Mouse (Mus musculus) heart, embryonic 11.5 days (tissue): ENCODE measurements around the gene Hao2. TPM values are rescaled to one million over a fixed set of nuclear protein-coding genes. Genes with fewer than 3 reads are reported as not detected.
A peak's percentile ranks its signal among the peaks of the same experiment; 100 is the strongest.

ENCODE experiments used
- ATAC-seq: fragments of 200-750 bp; cut with Nextera tagmentation; replicated peaks from 2 replicates; pipeline ENCODE4 v1.8.0; 2017; ENCODE audit warnings: moderate library complexity; ENCODE audit not compliant: insufficient number of reproducible peaks, low FRiP score, low TSS enrichment
- H3K27ac ChIP-seq: fragments of 300-500 bp; sonication (generic); 2 replicates; pipeline ENCODE4 v1.5.1; 2014; ENCODE audit warnings: mild to moderate bottlenecking, low read depth, low read length
- H3K27me3 ChIP-seq: fragments of 300-500 bp; sonication (generic); 2 replicates; pipeline ENCODE4 v1.6.1; 2014; ENCODE audit warnings: mild to moderate bottlenecking, low read length, mixed read lengths; ENCODE audit not compliant: control insufficient read depth, insufficient read depth
- H3K36me3 ChIP-seq: fragments of 300-500 bp; sonication (generic); 2 replicates; pipeline ENCODE4 v1.6.1; 2014; ENCODE audit warnings: mild to moderate bottlenecking, low read length, moderate library complexity, mixed read lengths; ENCODE audit not compliant: control insufficient read depth, insufficient read depth
- H3K4me1 ChIP-seq: fragments of 300-500 bp; sonication (generic); 2 replicates; pipeline ENCODE4 v1.6.1; 2014; ENCODE audit warnings: low read length; ENCODE audit not compliant: control insufficient read depth, insufficient read depth
- H3K4me2 ChIP-seq: fragments of 300-500 bp; sonication (generic); 2 replicates; pipeline ENCODE4 v1.6.1; 2014; ENCODE audit warnings: mild to moderate bottlenecking, moderate library complexity
- H3K4me3 ChIP-seq: fragments of 300-500 bp; sonication (generic); 2 replicates; pipeline ENCODE4 v1.5.1; 2014; ENCODE audit warnings: low read depth, low read length
- H3K9ac ChIP-seq: fragments of 300-500 bp; sonication (generic); 2 replicates; pipeline ENCODE4 v1.6.1; 2014; ENCODE audit warnings: mild to moderate bottlenecking, low read depth, low read length, moderate library complexity
- H3K9me3 ChIP-seq: fragments of 300-500 bp; sonication (generic); replicated peaks from 2 replicates; pipeline ENCODE4 v1.6.1; 2016; ENCODE audit warnings: low read length; ENCODE audit not compliant: control insufficient read depth
- WGBS: fragments of 180-500 bp; shearing (Covaris S2); extraction: QIAGEN DNeasy Blood & Tissue Kit; methylation state at CpG from one replicate; pipeline ENCODE4 v1.1.7; 2014; ENCODE audit not compliant: insufficient replicate concordance; 5-methylcytosine and 5-hydroxymethylcytosine counted together
- polyA plus RNA-seq: library from polyadenylated mRNA; unstranded; fragments of >200 nt; fragmentation: Nextera tagmentation; extraction: Ambion mirVana; gene quantifications from 2 replicates; pipeline ENCODE4 v1.2.1, GENCODE M21; 2014

The Hao2 gene
- polyA plus RNA-seq, 1 experiment from 2014 or later = 0.07 TPM

- Histone ChIP-seq H3K4me3 (no peak overlapping the region), H3K4me2 (no peak overlapping the region), H3K9me3 (no peaks in the 10 kb centered on the region), H3K9ac (no peak overlapping the region), H3K27ac (no peak overlapping the region), H3K36me3 (no peaks in the 10 kb centered on the region), H3K27me3 (no peaks in the 10 kb centered on the region), H3K4me1 (no peaks in the 10 kb centered on the region)
- ATAC-seq = no peak
- WGBS = 76% methylated on average over 3 of the region's 3 CpGs
These were observed 27.4 kb upstream of the Hao2 start for GRCm38 (mm10) chr3:98920417-98920816.

DNA sequence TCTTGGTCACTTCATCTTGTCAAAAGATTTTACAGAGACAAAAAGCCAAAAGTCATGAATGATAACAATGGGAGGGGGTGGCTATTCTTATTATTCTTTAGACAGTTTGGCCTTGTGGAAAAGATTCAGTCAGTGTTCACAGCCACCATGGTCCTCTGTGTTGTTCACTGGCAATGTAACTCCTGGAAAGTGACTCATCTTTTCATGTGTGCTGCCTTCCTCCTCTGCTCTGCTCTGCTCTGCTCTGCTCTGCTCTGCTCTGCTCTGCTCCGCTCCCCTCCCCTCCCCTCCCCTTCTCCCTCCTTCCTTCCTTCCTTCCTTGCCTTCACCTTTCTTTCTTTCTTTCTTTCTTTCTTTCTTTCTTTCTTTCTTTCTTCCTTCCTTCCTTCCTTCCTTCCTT is 24.2 kb upstream of the Hao2 start:
- WGBS = no CpG with 5 or more reads among the region's 1 CpGs
- H3K4me1 ChIP-seq = no peaks in the 10 kb centered on the region
- ATAC-seq = no peak
- H3K9ac ChIP-seq = no peak overlapping the region
- H3K4me2 ChIP-seq = no peak overlapping the region
- H3K27me3 ChIP-seq = 0 out of 2 replicates have a peak, but pooled peaks cover 3% of the 10 kb centered on the region
- H3K36me3 ChIP-seq = no peaks in the 10 kb centered on the region
- no peaks in the 10 kb centered on the region for H3K9me3 ChIP-seq
- no peak overlapping the region for H3K27ac ChIP-seq
- H3K4me3 ChIP-seq = no peak overlapping the region

DNA sequence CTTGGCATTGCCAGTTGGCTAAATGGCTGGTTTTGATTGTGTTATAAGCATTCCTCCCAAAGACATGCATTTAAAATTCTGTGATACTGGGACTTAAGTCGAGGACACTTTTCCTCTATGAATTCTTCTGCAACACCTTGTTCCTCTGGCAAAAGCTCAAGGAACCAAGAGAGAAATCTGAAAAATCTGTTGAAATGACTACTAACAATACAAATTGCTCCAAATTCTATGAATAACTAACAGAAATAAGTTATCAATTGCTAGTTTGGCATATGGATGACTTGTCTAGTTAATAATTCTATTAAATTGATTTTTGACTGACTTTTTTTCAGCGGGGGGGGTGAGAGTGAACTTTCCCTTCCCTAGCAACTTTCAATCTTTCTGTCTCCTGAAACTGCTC is 23.8 kb upstream of the Hao2 start:
- H3K9me3 ChIP-seq = no peaks in the 10 kb centered on the region
- no peak for ATAC-seq
- no peak overlapping the region for H3K9ac ChIP-seq
- 71% methylated on average over 2 of the region's 2 CpGs for WGBS
- H3K36me3 ChIP-seq = no peaks in the 10 kb centered on the region
- no peak overlapping the region for H3K27ac ChIP-seq
- H3K27me3 ChIP-seq = 0 out of 2 replicates have a peak, but pooled peaks cover 3% of the 10 kb centered on the region
- no peaks in the 10 kb centered on the region for H3K4me1 ChIP-seq
- H3K4me2 ChIP-seq = no peak overlapping the region
- no peak overlapping the region for H3K4me3 ChIP-seq

- no peak overlapping the region for H3K4me3 ChIP-seq
- H3K9ac ChIP-seq = no peak overlapping the region
- ATAC-seq = no peak
- H3K27me3 ChIP-seq = 0 out of 2 replicates have a peak, but pooled peaks cover 3% of the 10 kb centered on the region
- H3K4me1 ChIP-seq = no peaks in the 10 kb centered on the region
- H3K9me3 ChIP-seq = no peaks in the 10 kb centered on the region
- H3K4me2 ChIP-seq = no peak overlapping the region
- H3K36me3 ChIP-seq = no peaks in the 10 kb centered on the region
- no peak overlapping the region for H3K27ac ChIP-seq
- WGBS = 6% methylated on average over 4 of the region's 4 CpGs
These were observed 22.6 kb upstream of the Hao2 start for GRCm38 (mm10) chr3:98915659-98916058.

DNA sequence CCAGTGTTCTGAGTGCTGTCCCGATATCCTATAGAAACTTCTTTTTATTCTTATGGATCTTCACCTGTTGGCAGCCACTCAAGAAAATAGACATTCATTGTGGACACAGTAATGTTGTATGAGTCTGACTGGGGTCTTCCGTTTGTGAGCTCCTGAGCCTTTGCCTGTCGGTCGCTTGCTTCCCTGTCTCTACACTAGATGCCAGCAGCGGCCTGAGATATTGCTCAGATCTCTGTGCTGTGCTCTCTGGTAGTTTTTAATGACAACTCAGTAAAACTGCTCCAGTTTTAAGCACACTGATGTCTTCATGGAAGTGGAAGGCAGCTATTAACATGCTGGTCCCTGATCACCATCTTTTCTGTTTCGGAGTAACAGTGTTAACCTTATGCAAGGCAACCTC is 20.6 kb upstream of the Hao2 start:
- H3K27ac ChIP-seq = no peak overlapping the region
- H3K36me3 ChIP-seq = no peaks in the 10 kb centered on the region
- no peaks in the 10 kb centered on the region for H3K9me3 ChIP-seq
- H3K9ac ChIP-seq = no peak overlapping the region
- no peaks in the 10 kb centered on the region for H3K4me1 ChIP-seq
- no peak overlapping the region for H3K4me3 ChIP-seq
- no peak for ATAC-seq
- 0 out of 2 replicates have a peak, but pooled peaks cover 3% of the 10 kb centered on the region for H3K27me3 ChIP-seq
- no peak overlapping the region for H3K4me2 ChIP-seq
- WGBS = 76% methylated on average over 6 of the region's 6 CpGs

GRCm38 (mm10) chr3:98897606-98898005 is 4.6 kb upstream of the Hao2 start:
- H3K9me3 ChIP-seq = no peaks in the 10 kb centered on the region
- WGBS = 79% methylated on average over 2 of the region's 2 CpGs
- H3K27ac ChIP-seq = no peak overlapping the region
- H3K36me3 ChIP-seq = no peaks in the 10 kb centered on the region
- no peaks in the 10 kb centered on the region for H3K27me3 ChIP-seq
- no peak overlapping the region for H3K9ac ChIP-seq
- no peaks in the 10 kb centered on the region for H3K4me1 ChIP-seq
- no peak overlapping the region for H3K4me2 ChIP-seq
- no peak for ATAC-seq
- H3K4me3 ChIP-seq = no peak overlapping the region

DNA sequence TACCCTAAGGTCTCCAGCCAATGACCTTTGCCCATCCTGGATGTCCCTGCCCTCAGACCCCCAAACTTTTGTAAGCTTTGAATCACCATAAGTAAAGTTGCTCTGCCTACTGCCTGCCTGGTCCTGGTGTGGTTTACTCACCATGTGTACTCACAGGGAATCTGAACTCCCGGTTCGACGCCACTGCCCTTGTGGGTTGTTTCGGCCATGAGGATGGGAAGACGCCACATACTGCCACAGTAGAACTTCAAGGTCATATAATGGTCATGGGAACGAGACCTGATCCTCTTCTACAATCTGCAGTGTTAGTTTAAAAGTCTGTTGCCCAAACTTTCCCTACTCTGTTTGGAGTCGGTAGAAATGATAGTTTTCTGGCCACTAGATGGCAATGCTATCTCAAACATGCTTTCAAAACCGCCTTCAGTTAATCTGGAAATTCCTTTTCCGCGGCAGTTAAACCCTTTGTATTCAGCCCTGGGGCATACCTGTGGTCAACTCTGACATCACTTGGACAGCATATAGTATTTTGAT is 2.1 kb upstream of the Hao2 start:
- peak overlapping the region; percentile 42 for H3K4me2 ChIP-seq
- peak; percentile 49 for ATAC-seq
- WGBS = 46% methylated on average over 10 of the region's 10 CpGs
- no peak overlapping the region for H3K4me3 ChIP-seq
- H3K36me3 ChIP-seq = no peaks in the 10 kb centered on the region
- H3K9me3 ChIP-seq = no peaks in the 10 kb centered on the region
- H3K4me1 ChIP-seq = no peaks in the 10 kb centered on the region
- H3K9ac ChIP-seq = no peak overlapping the region
- no peak overlapping the region for H3K27ac ChIP-seq
- H3K27me3 ChIP-seq = no peaks in the 10 kb centered on the region

GRCm38 (mm10) chr3:98890430-98890829 is 2.6 kb downstream of the Hao2 start:
- H3K9me3 ChIP-seq = no peaks in the 10 kb centered on the region
- ATAC-seq = no peak
- WGBS = 66% methylated on average over 4 of the region's 4 CpGs
- no peaks in the 10 kb centered on the region for H3K27me3 ChIP-seq
- H3K4me1 ChIP-seq = no peaks in the 10 kb centered on the region
- H3K4me2 ChIP-seq = no peak overlapping the region
- H3K9ac ChIP-seq = no peak overlapping the region
- H3K4me3 ChIP-seq = no peak overlapping the region
- no peak overlapping the region for H3K27ac ChIP-seq
- no peaks in the 10 kb centered on the region for H3K36me3 ChIP-seq

- no peak for ATAC-seq
- H3K36me3 ChIP-seq = no peaks in the 10 kb centered on the region
- no peak overlapping the region for H3K4me2 ChIP-seq
- H3K27me3 ChIP-seq = no peaks in the 10 kb centered on the region
- H3K4me1 ChIP-seq = no peaks in the 10 kb centered on the region
- H3K4me3 ChIP-seq = no peak overlapping the region
- no peak overlapping the region for H3K27ac ChIP-seq
- no peak overlapping the region for H3K9ac ChIP-seq
- no peaks in the 10 kb centered on the region for H3K9me3 ChIP-seq
- WGBS = 77% methylated on average over 2 of the region's 2 CpGs
These were observed 4.8 kb downstream of the Hao2 start for GRCm38 (mm10) chr3:98888206-98888605.
